In genomic region chr5:66911068-66911467, GRCm38 (mm10) we compare ENCODE assay signal across 12 mouse cellular contexts.
"Had no signal": no experiment of that assay in that cellular context is flagged by ENCODE, and none has a peak within 500 bp of the region (broad histone marks: within the 10 kb centered on the region; RNA-seq: fewer than 3 reads in every experiment).

No protein-coding gene starts in this region.

- H3K27me3 ChIP-seq: liver, embryonic 15.5 days; midbrain, embryonic 12.5 days; neural tube, embryonic 13.5 days; stomach, embryonic 15.5 days had no signal

- ATAC-seq: midbrain, embryonic 16.5 days had no signal

- H3K9ac ChIP-seq: liver, embryonic 15.5 days; midbrain, embryonic 12.5 days; neural tube, embryonic 13.5 days; stomach, embryonic 15.5 days had no signal

- H3K4me2 ChIP-seq: liver, embryonic 11.5 days; liver, embryonic 15.5 days; midbrain, embryonic 12.5 days; neural tube, embryonic 13.5 days; stomach, embryonic 15.5 days had no signal

- H3K36me3 ChIP-seq: limb, embryonic 10.5 days; liver, embryonic 15.5 days; midbrain, embryonic 12.5 days; neural tube, embryonic 13.5 days; stomach, embryonic 15.5 days had no signal

- H3K27ac ChIP-seq: left cerebral cortex, adult 2 months; limb, embryonic 10.5 days; liver, embryonic 15.5 days; midbrain, embryonic 12.5 days; neural tube, embryonic 13.5 days; stomach, embryonic 15.5 days had no signal

- H3K4me3 ChIP-seq: left cerebral cortex, adult 2 months; limb, embryonic 10.5 days; liver, embryonic 15.5 days; midbrain, embryonic 12.5 days; neural tube, embryonic 13.5 days; stomach, embryonic 15.5 days had no signal

- H3K9me3 ChIP-seq: limb, embryonic 10.5 days; liver, embryonic 15.5 days; midbrain, embryonic 12.5 days; neural tube, embryonic 13.5 days; stomach, embryonic 15.5 days had no signal

- DNase-seq: kidney, adult 2 months; kidney, postnatal 25 days; retina, postnatal 1 day; right cerebral cortex, postnatal 14 days had no signal

- H3K4me1 ChIP-seq: liver, embryonic 15.5 days; stomach, embryonic 15.5 days had no signal
